Comparison of ENCODE assay signal across 9 mouse cellular contexts in genomic region chr2:158204114-158204513, GRCm38 (mm10). TPM values are rescaled to one million over a fixed set of nuclear protein-coding genes. Genes with fewer than 3 reads are reported as not detected.
DNase-seq lines count a peak whose midpoint lies in the region; ATAC-seq lines count a peak whose summit lies in the region.
"Had no signal": no experiment of that assay in that cellular context is flagged by ENCODE, and none has a peak within 500 bp of the region (broad histone marks: within the 10 kb centered on the region; RNA-seq: fewer than 3 reads in every experiment).

No protein-coding gene starts in this region.

- WGBS in forebrain, embryonic 10.5 days = 11% methylated on average over 7 of the region's 7 CpGs
- WGBS in hindbrain, embryonic 11.5 days = 10% methylated on average over 7 of the region's 7 CpGs

- no peak overlapping the region for H3K4me2 ChIP-seq in hindbrain, embryonic 11.5 days (replicated peaks; ENCODE audit: low read depth, low read length)

- H3K4me1 ChIP-seq in forebrain, embryonic 10.5 days = peaks cover 8% of the 10 kb centered on the region; the same call in 1 of the 2 replicates
- H3K4me1 ChIP-seq in hindbrain, embryonic 11.5 days (replicated peaks; ENCODE audit: control insufficient read depth, insufficient read depth, low read length) = no peaks in the 10 kb centered on the region

- no peaks in the 10 kb centered on the region for H3K36me3 ChIP-seq in forebrain, embryonic 10.5 days (replicated peaks)
- H3K36me3 ChIP-seq in hindbrain, embryonic 11.5 days (ENCODE audit: control insufficient read depth, insufficient read depth, low read length) = no peaks in the 10 kb centered on the region

- DNase-seq in MN1 (ENCODE audit: low spot score) = peak; percentile 72
- peak; percentile 48 for DNase-seq in c-Kit-negative CD71-positive TER-119-positive erythroid progenitor cells, embryonic 14.5 days (ENCODE audit: low read depth, low spot score)
- peak; percentile 81 for DNase-seq in forebrain, embryonic 10.5 days (ENCODE audit: extremely low spot score, low spot score)
- DNase-seq in hindbrain, embryonic 11.5 days (ENCODE audit: low spot score) = peak; percentile 87
- DNase-seq in layer of hippocampus, postnatal 25 days (ENCODE audit: extremely low spot score in 1 of 2, low spot score in 1 of 2) = peak; percentile 75 to 92
- peak; percentile 91 for DNase-seq in right cerebral cortex, postnatal 4 days
- peak; percentile 71 to 88 for DNase-seq in urinary bladder, postnatal 4 days (ENCODE audit: low spot score in 2 of 2)

- no peak overlapping the region for H3K4me3 ChIP-seq in forebrain, embryonic 10.5 days
- no peak overlapping the region for H3K4me3 ChIP-seq in hindbrain, embryonic 11.5 days (ENCODE audit: low read depth, low read length)

- H3K27ac ChIP-seq in forebrain, embryonic 10.5 days = no peak overlapping the region
- no peak overlapping the region for H3K27ac ChIP-seq in hindbrain, embryonic 11.5 days (ENCODE audit: low read depth, low read length)

- no peak overlapping the region for H3K9ac ChIP-seq in hindbrain, embryonic 11.5 days (ENCODE audit: low read depth, low read length)

- ATAC-seq in hindbrain, embryonic 11.5 days (ENCODE audit: low FRiP score) = peak; percentile 62; the same call in 1 of the 2 replicates
- peak; percentile 58; the same call in 1 of the 2 replicates for ATAC-seq in megakaryocyte-erythroid progenitor cell, adult 5-6 weeks (replicated peaks; ENCODE audit: low FRiP score, low TSS enrichment, poor library complexity, severe bottlenecking)

- no peaks in the 10 kb centered on the region for H3K9me3 ChIP-seq in forebrain, embryonic 10.5 days
- no peaks in the 10 kb centered on the region for H3K9me3 ChIP-seq in hindbrain, embryonic 11.5 days (ENCODE audit: control insufficient read depth, low read length)

- H3K27me3 ChIP-seq in forebrain, embryonic 10.5 days (ENCODE audit: poor library complexity, severe bottlenecking) = peaks cover 9% of the 10 kb centered on the region
- H3K27me3 ChIP-seq in hindbrain, embryonic 11.5 days (ENCODE audit: control insufficient read depth, insufficient read depth, low read length) = no peaks in the 10 kb centered on the region

RNA-seq across cellular contexts. Expression of gene D630003M21Rik, which starts 24.9 kb away (rescaled TPM):
- 2.3 and 3.1 TPM in 2 replicates for polyA plus RNA-seq in forebrain, embryonic 10.5 days (2016; fragmentation: Nextera tagmentation; extraction: Ambion mirVana)
- 1.9 and 2.3 TPM in 2 replicates for polyA plus RNA-seq in hindbrain, embryonic 11.5 days (2014; fragmentation: Nextera tagmentation; extraction: Ambion mirVana)
- total RNA-seq in layer of hippocampus, postnatal 25 days (2021) = 1 to 10 TPM; 3.7 to 4.2 TPM
- not detected in 2 replicates for total RNA-seq in megakaryocyte-erythroid progenitor cell, adult 5-6 weeks (2014; fragmentation: Nextera tagmentation)
- total RNA-seq in megakaryocyte-erythroid progenitor cell, adult 5-6 weeks (2017) = not detected in 2 replicates

RNA-seq across cellular contexts. Expression of gene Bpi, which starts 53.8 kb away (rescaled TPM):
- polyA plus RNA-seq in forebrain, embryonic 10.5 days (2016; fragmentation: Nextera tagmentation; extraction: Ambion mirVana) = not detected in 2 replicates
- polyA plus RNA-seq in hindbrain, embryonic 11.5 days (2014; fragmentation: Nextera tagmentation; extraction: Ambion mirVana) = not detected in 2 replicates
- not detected for total RNA-seq in layer of hippocampus, postnatal 25 days (2021)
- not detected in 2 replicates for total RNA-seq in megakaryocyte-erythroid progenitor cell, adult 5-6 weeks (2014; fragmentation: Nextera tagmentation)
- total RNA-seq in megakaryocyte-erythroid progenitor cell, adult 5-6 weeks (2017) = 0.50 TPM in 1 of 2 replicates, not detected in the other
- polyA plus RNA-seq: heart, embryonic 16.5 days had no signal

RNA-seq across cellular contexts. Expression of gene Tgm2, which starts 57.9 kb away (rescaled TPM):
- 6.3 and 7.2 TPM in 2 replicates for polyA plus RNA-seq in forebrain, embryonic 10.5 days (2016; fragmentation: Nextera tagmentation; extraction: Ambion mirVana)
- 4.2 and 4.3 TPM in 2 replicates for polyA plus RNA-seq in hindbrain, embryonic 11.5 days (2014; fragmentation: Nextera tagmentation; extraction: Ambion mirVana)
- 10 to 100 TPM in 1 of 2 experiments, 1 to 10 TPM in 1; 6.3 to 11.2 TPM for total RNA-seq in layer of hippocampus, postnatal 25 days (2021)
- total RNA-seq in megakaryocyte-erythroid progenitor cell, adult 5-6 weeks (2014; fragmentation: Nextera tagmentation) = 10.2 and 19.6 TPM in 2 replicates
- total RNA-seq in megakaryocyte-erythroid progenitor cell, adult 5-6 weeks (2017) = 7.1 and 8.0 TPM in 2 replicates

Comparison
In these comparisons a context has a peak if more than half of its experiments do, and no peak if none do; other contexts are left out.
1. RNA of gene D630003M21Rik, which starts 24.9 kb away (total RNA-seq): 3.7 to 4.2 TPM in layer of hippocampus, postnatal 25 days; not detected in megakaryocyte-erythroid progenitor cell, adult 5-6 weeks; every median in the first group is over 4 times any median in the second.
2. Peak in every context shown above with its lines, with median percentiles within 50 percentile points of each other: DNase-seq.